Mouse (Mus musculus) C2C12 (cell line): ENCODE measurements around the gene Dpysl4. TPM values are rescaled to one million over a fixed set of nuclear protein-coding genes. Genes with fewer than 3 reads are reported as not detected.

Experiments
- H3K27me3 ChIP-seq: one replicate; pipeline ENCODE4 v1.6.1; 2011; ENCODE audit not compliant: control insufficient read depth, insufficient read depth, insufficient read length
- H3K36me3 ChIP-seq: one replicate; pipeline ENCODE4 v1.6.1; 2011; ENCODE audit not compliant: control insufficient read depth, insufficient read depth
- H3K4me3 ChIP-seq: one replicate; pipeline ENCODE4 v1.5.1; 2011; ENCODE audit warnings: mild to moderate bottlenecking, control low read depth; ENCODE audit not compliant: poor library complexity, insufficient read depth, severe bottlenecking
- H3K79me2 ChIP-seq: one replicate; pipeline ENCODE4 v1.6.1; 2011; ENCODE audit not compliant: control insufficient read depth, insufficient read depth
- H3K79me3 ChIP-seq: one replicate; pipeline ENCODE4 v1.6.1; 2011; ENCODE audit warnings: low read depth, control low read depth
- H3ac ChIP-seq: one replicate; pipeline ENCODE3; 2011; ENCODE audit warnings: low read depth; ENCODE audit not compliant: control insufficient read depth, insufficient read length
- CEBPB ChIP-seq: IDR thresholded peaks from one replicate; pipeline ENCODE4 v1.6.1; 2011; ENCODE audit warnings: low read depth, mild to moderate bottlenecking, control low read depth, moderate library complexity
- CTCF ChIP-seq: IDR thresholded peaks from one replicate; pipeline ENCODE4 v1.5.1; 2011; ENCODE audit not compliant: control insufficient read depth, insufficient read depth, insufficient read length
- FOSL1 ChIP-seq: IDR thresholded peaks from one replicate; pipeline ENCODE4 v1.8.0; 2011; ENCODE audit warnings: mild to moderate bottlenecking, low read length; ENCODE audit not compliant: poor library complexity, insufficient read depth, severe bottlenecking
- MAX ChIP-seq: IDR thresholded peaks from one replicate; pipeline ENCODE4 v1.6.1; 2011; ENCODE audit warnings: mild to moderate bottlenecking, control low read depth
- MYOD1 ChIP-seq: IDR thresholded peaks from one replicate; pipeline ENCODE4 v1.6.1; 2011; ENCODE audit warnings: low read depth; ENCODE audit not compliant: control insufficient read depth, insufficient read length
- MYOG ChIP-seq: IDR thresholded peaks from one replicate; pipeline ENCODE4 v1.6.1; 2011; ENCODE audit not compliant: control insufficient read depth, insufficient read length; ENCODE audit errors: extremely low read depth
- USF1 ChIP-seq: IDR thresholded peaks from one replicate; pipeline ENCODE4 v1.6.1; 2011; ENCODE audit warnings: low read depth, mild to moderate bottlenecking, control low read depth, moderate library complexity
- polyA plus RNA-seq: library from polyadenylated mRNA; unstranded; fragments of >200 nt; fragmentation: generic; extraction: Trizol; gene quantifications from one replicate; pipeline ENCODE4 v1.2.1, GENCODE M21; 2012; ENCODE audit warnings: missing spikeins

Dpysl4 gene
- polyA plus RNA-seq, 1 experiment, result not detected

DNA sequence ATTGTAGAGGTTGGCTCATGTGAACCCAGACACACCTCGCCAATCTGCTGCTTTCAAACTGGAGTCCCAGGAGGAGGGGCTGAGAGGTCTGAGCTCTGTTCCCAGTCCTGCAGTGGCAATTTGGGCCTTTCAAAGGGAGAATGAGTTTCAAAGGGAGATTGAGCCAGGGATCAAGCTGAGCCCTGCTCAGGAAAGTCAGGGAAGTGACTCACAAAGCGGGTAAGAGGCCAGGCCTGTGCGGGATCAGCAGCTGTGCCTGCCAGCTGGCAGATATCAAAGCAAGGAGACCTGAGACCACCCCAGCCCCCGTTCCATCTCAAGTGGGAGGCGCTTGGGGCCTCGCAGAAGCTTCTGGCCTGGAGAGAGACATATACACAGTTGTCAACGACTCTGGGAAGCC, 8.5 kb upstream of the Dpysl4 start:
- Histone ChIP-seq H3K79me3 (no peaks in the 10 kb centered on the region), H3K36me3 (no peaks in the 10 kb centered on the region), H3ac (no peak overlapping the region), H3K4me3 (no peak overlapping the region), H3K27me3 (peaks cover 24% of the 10 kb centered on the region), H3K79me2 (no peaks in the 10 kb centered on the region)
- TF ChIP-seq CTCF (no peak), MYOG (no peak), MAX (no peak), CEBPB (no peak), MYOD1 (no peak), FOSL1 (no peak), USF1 (no peak)

- H3K79me2 ChIP-seq, result no peaks in the 10 kb centered on the region
- no peak for TF ChIP-seq FOSL1
- no peak for TF ChIP-seq USF1
- no peak for TF ChIP-seq MYOG
- TF ChIP-seq CTCF, result no peak
- TF ChIP-seq MYOD1, result no peak
- TF ChIP-seq MAX, result no peak
- no peak for TF ChIP-seq CEBPB
- H3K27me3 ChIP-seq, result peaks cover 32% of the 10 kb centered on the region
- no peak overlapping the region for H3K4me3 ChIP-seq
- no peaks in the 10 kb centered on the region for H3K36me3 ChIP-seq
- no peaks in the 10 kb centered on the region for H3K79me3 ChIP-seq
- no peak overlapping the region for H3ac ChIP-seq
These were observed 7.6 kb upstream of the Dpysl4 start for GRCm38 (mm10) chr7:139078181-139078580.

DNA sequence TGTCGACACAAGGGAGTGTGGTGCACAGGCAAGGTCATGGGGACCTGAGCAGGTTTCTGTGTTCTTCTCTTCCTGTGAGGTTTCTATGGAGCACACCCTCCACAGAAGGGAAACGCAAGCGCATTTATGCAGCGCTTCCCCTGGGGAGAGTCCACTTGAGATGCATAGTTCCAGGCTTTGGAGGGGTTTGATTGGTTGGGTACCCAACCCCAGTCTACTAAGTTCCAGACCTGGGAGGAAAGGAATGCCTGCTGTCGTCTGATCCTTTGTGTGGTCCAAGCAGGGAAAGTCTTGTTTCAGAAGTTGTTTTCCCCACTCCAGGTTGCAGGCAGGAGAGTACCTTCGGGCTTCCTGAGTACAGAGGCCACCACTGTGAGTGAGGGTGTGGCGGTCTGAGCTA, 6.7 kb upstream of the Dpysl4 start:
- Histone ChIP-seq H3K27me3 (peaks cover 35% of the 10 kb centered on the region), H3K36me3 (no peaks in the 10 kb centered on the region), H3K79me3 (no peaks in the 10 kb centered on the region), H3K4me3 (no peak overlapping the region), H3K79me2 (no peaks in the 10 kb centered on the region), H3ac (no peak overlapping the region)
- no peak for TF ChIP-seq MYOG
- no peak for TF ChIP-seq USF1
- TF ChIP-seq CTCF, result no peak
- no peak for TF ChIP-seq CEBPB
- TF ChIP-seq FOSL1, result no peak
- TF ChIP-seq MYOD1, result no peak
- no peak for TF ChIP-seq MAX

GRCm38 (mm10) chr7:139080714-139081113, 5.1 kb upstream of the Dpysl4 start:
- no peak for TF ChIP-seq USF1
- peaks cover 35% of the 10 kb centered on the region for H3K27me3 ChIP-seq
- no peaks in the 10 kb centered on the region for H3K79me3 ChIP-seq
- no peak overlapping the region for H3K4me3 ChIP-seq
- H3K36me3 ChIP-seq, result no peaks in the 10 kb centered on the region
- no peak overlapping the region for H3ac ChIP-seq
- H3K79me2 ChIP-seq, result no peaks in the 10 kb centered on the region

DNA sequence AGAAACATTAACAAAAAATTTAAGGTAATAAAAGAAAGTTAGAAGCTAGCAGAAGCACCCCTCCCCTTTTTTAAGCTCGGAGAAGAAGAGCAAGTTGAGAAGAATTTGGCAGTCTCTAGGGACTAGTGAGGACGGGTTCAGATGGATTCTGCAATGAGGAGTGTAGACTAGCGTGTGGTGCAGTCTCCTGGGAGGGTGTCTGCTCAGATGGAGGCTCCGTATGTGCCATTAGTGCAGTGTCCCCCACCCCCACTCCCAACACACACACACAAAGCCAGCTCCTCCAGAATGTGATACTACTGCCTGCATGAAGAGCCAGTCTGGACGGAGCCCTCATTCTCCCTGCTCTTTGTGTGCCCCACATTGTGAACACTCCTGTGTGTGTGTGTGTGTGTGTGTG, 4.6 kb upstream of the Dpysl4 start:
- H3K27me3 ChIP-seq, result peaks cover 35% of the 10 kb centered on the region
- no peak overlapping the region for H3K4me3 ChIP-seq
- no peaks in the 10 kb centered on the region for H3K79me2 ChIP-seq
- TF ChIP-seq CEBPB (no peak), CTCF (no peak), MAX (no peak), MYOD1 (no peak), FOSL1 (no peak), MYOG (no peak)
- no peaks in the 10 kb centered on the region for H3K79me3 ChIP-seq
- no peaks in the 10 kb centered on the region for H3K36me3 ChIP-seq
- no peak overlapping the region for H3ac ChIP-seq

DNA sequence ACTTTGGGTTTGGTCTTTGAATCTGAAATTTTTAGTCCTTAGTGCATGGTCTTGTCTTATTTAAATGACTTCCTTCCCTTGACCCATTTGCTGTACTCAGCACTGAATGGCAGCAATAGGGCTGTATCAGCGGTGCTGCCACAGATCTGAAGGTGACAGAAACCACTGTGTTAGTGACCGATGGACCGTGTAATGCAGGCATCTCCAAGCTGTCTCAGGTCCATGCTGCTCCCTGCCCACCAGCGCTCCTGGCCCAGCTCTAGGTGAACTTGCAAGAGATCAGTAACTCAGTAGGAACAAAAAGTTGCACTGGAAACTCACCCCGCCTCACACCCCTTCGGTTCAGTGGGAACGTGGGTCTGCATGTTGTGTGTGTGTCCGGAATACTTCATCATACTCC, 3.5 kb upstream of the Dpysl4 start:
- Histone ChIP-seq H3K79me2 (no peaks in the 10 kb centered on the region), H3K79me3 (no peaks in the 10 kb centered on the region), H3K4me3 (no peak overlapping the region), H3K36me3 (no peaks in the 10 kb centered on the region), H3ac (no peak overlapping the region), H3K27me3 (peaks cover 35% of the 10 kb centered on the region)
- TF ChIP-seq MYOG (no peak), FOSL1 (no peak), CTCF (no peak), CEBPB (no peak), MYOD1 (no peak), USF1 (no peak), MAX (no peak)
